Mouse (Mus musculus): ENCODE data around the gene Gm42906. TPM values are rescaled to one million over a fixed set of nuclear protein-coding genes. Genes with fewer than 3 reads are reported as not detected.

Gene Gm42906
- total RNA-seq, 2 experiments from 2014 or later: not detected

- no peak for TF ChIP-seq CTCF (IDR thresholded peaks at IDR 0.05)
- Histone ChIP-seq H3K27ac (no peak overlapping the region; the same call in 1 of the 2 replicates), H3K4me3 (no peak overlapping the region)
- no peak for DNase-seq (ENCODE audit: extremely low spot score in 1 of 2, low spot score in 2 of 2)
- intact Hi-C loops (cut with DNase I): no loop called here
Measured at GRCm38 (mm10) chr5:151379896-151380295, 48.1 kb downstream of the Gm42906 start.

GRCm38 (mm10) chr5:151379210-151379609, 48.8 kb downstream of the Gm42906 start:
- no peak for DNase-seq (ENCODE audit: extremely low spot score in 1 of 2, low spot score in 2 of 2)
- no peak overlapping the region for H3K27ac ChIP-seq
- no peak for TF ChIP-seq CTCF (IDR thresholded peaks at IDR 0.05)
- no peak overlapping the region for H3K4me3 ChIP-seq
- intact Hi-C loops (cut with DNase I): no loop called here

GRCm38 (mm10) chr5:151376931-151377330, 51.0 kb downstream of the Gm42906 start:
- Histone ChIP-seq H3K4me3 (no peak overlapping the region), H3K27ac (no peak overlapping the region)
- no peak for DNase-seq (ENCODE audit: extremely low spot score in 1 of 2, low spot score in 2 of 2)
- intact Hi-C loops (cut with DNase I): no loop called here
- no peak for TF ChIP-seq CTCF (IDR thresholded peaks at IDR 0.05)

GRCm38 (mm10) chr5:151374825-151375224, 53.1 kb downstream of the Gm42906 start:
- Histone ChIP-seq H3K4me3 (no peak overlapping the region), H3K27ac (no peak overlapping the region)
- no peak for TF ChIP-seq CTCF (IDR thresholded peaks at IDR 0.05)
- DNase-seq (ENCODE audit: extremely low spot score in 1 of 2, low spot score in 2 of 2): no peak
- intact Hi-C loops (cut with DNase I): no loop called here

GRCm38 (mm10) chr5:151371130-151371529, 56.8 kb downstream of the Gm42906 start:
- Histone ChIP-seq H3K4me3 (no peak overlapping the region), H3K27ac (no peak overlapping the region)
- no peak for TF ChIP-seq CTCF (IDR thresholded peaks at IDR 0.05)
- intact Hi-C loops (cut with DNase I): no loop called here
- DNase-seq (ENCODE audit: extremely low spot score in 1 of 2, low spot score in 2 of 2): no peak

- H3K4me3 ChIP-seq: peak overlapping the region; percentile 61
- peak overlapping the region; percentile 95 for H3K27ac ChIP-seq
- no peak for DNase-seq (ENCODE audit: extremely low spot score in 1 of 2, low spot score in 2 of 2)
- TF ChIP-seq CTCF (IDR thresholded peaks at IDR 0.05): no peak
- intact Hi-C loops (cut with DNase I): loop anchor here (2.0 to 5.0 kb wide), 4 partner anchors 283 to 847 kb away; partner anchors contain the start of genes Brca2 and Rfc3
Measured at GRCm38 (mm10) chr5:151369306-151369721, 58.6 kb downstream of the Gm42906 start.

- peak overlapping the region; percentile 95 for H3K27ac ChIP-seq
- peak overlapping the region; percentile 62 for H3K4me3 ChIP-seq
- peak; percentile 100 for DNase-seq (ENCODE audit: extremely low spot score in 1 of 2, low spot score in 2 of 2)
- intact Hi-C loops (cut with DNase I): loop anchor here (1.0 to 5.0 kb wide), 6 partner anchors 226 to 846 kb away; partner anchors contain the start of genes Brca2, Pds5b and Rfc3
- TF ChIP-seq CTCF (IDR thresholded peaks at IDR 0.05): peak; percentile 86
Measured at GRCm38 (mm10) chr5:151368395-151369190, 59.4 kb downstream of the Gm42906 start.

GRCm38 (mm10) chr5:151367881-151368394, 60.0 kb downstream of the Gm42906 start:
- no peak for TF ChIP-seq CTCF (IDR thresholded peaks at IDR 0.05)
- peak overlapping the region; percentile 62 for H3K4me3 ChIP-seq
- H3K27ac ChIP-seq: peak overlapping the region; percentile 85
- intact Hi-C loops (cut with DNase I): loop anchor here (1.0 to 5.0 kb wide), 6 partner anchors 226 to 846 kb away; partner anchors contain the start of genes Brca2, Pds5b and Rfc3
- peak in 1 of 2 experiments; percentile 47 for DNase-seq (ENCODE audit: extremely low spot score in 1 of 2, low spot score in 2 of 2)

- no peak for TF ChIP-seq CTCF (IDR thresholded peaks at IDR 0.05)
- no peak for DNase-seq (ENCODE audit: extremely low spot score in 1 of 2, low spot score in 2 of 2)
- H3K27ac ChIP-seq: no peak overlapping the region
- H3K4me3 ChIP-seq: peak overlapping the region; percentile 62
- intact Hi-C loops (cut with DNase I): loop anchor here (5.0 kb wide), 3 partner anchors 285 to 845 kb away; partner anchors contain the start of genes Brca2 and Rfc3
Measured at GRCm38 (mm10) chr5:151367317-151367716, 60.6 kb downstream of the Gm42906 start.

- Histone ChIP-seq H3K4me3 (no peak overlapping the region), H3K27ac (no peak overlapping the region)
- intact Hi-C loops (cut with DNase I): no loop called here
- DNase-seq (ENCODE audit: extremely low spot score in 1 of 2, low spot score in 2 of 2): no peak
- TF ChIP-seq CTCF (IDR thresholded peaks at IDR 0.05): no peak
Measured at GRCm38 (mm10) chr5:151363343-151364000, 64.5 kb downstream of the Gm42906 start.

- intact Hi-C loops (cut with DNase I): no loop called here
- Histone ChIP-seq H3K4me3 (no peak overlapping the region), H3K27ac (no peak overlapping the region)
- no peak for DNase-seq (ENCODE audit: extremely low spot score in 1 of 2, low spot score in 2 of 2)
- no peak for TF ChIP-seq CTCF (IDR thresholded peaks at IDR 0.05)
Measured at GRCm38 (mm10) chr5:151349616-151350015, 78.3 kb downstream of the Gm42906 start.

GRCm38 (mm10) chr5:151348418-151348817, 79.5 kb downstream of the Gm42906 start:
- TF ChIP-seq CTCF (IDR thresholded peaks at IDR 0.05): no peak
- intact Hi-C loops (cut with DNase I): no loop called here
- Histone ChIP-seq H3K4me3 (no peak overlapping the region), H3K27ac (no peak overlapping the region)
- no peak for DNase-seq (ENCODE audit: extremely low spot score in 1 of 2, low spot score in 2 of 2)
